Mouse (Mus musculus): ENCODE results near the gene Lad1.

Gene Lad1

DNA sequence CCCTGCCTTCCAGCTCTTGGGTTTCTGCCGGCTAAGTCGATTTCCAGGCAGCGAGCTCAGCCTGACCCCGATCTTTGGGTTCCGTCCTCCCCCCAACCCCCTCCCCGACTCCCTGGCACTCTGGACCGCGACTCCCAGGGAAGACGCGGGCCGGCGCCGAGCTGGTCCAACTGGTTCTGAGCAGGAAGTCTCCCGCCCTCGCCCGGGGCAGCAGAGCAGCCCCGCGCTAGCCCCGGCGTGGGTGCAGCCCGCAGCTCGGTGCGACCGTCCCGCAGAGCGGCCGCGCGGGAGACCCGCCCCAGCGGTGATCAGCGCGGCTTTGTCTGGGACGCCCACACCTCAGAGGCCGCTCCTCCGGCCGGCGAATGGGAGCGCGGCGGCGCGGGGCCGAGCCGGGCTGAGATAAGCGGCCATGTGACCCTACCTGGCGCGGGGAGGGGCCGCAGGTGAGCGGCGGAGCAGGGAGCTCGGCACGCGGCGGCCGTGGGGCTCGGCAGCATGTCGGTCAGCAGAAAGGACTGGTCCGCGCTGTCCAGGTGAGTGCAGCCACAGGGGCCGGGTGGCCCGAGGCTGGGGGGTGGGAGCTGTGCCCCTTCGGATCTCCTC is at the start of gene Lad1:
TSS of gene Lad1 (plus strand) at position 118 of the 606 bp plus-strand sequence.
- peak; percentile 33 for DNase-seq (ENCODE audit: low spot score)

DNA sequence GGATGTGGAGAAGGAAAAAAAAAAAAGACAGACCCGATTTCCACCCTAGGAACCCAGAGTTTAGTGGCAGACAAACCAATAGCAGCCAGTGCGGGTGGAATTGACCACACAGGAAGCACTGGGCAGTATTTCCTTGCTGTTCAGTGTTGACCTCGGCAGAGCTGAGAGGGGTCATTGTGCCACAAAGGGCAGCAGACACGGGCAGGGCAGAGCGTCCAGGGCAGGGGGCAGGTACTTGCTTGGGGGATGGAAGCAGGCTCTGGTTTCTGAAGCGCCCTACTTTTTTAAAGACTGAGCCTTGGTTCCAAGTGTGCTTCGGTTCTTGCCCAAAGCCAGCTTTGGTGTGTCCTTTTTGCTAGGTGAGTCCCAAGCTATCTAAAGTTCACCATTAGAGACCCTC is 48.2 kb upstream of the Lad1 start:
- no peak for DNase-seq (ENCODE audit: low spot score)

- DNase-seq (ENCODE audit: low spot score): no peak
Observed at GRCm38 (mm10) chr1:135770896-135771572, 47.4 kb upstream of the Lad1 start.

DNA sequence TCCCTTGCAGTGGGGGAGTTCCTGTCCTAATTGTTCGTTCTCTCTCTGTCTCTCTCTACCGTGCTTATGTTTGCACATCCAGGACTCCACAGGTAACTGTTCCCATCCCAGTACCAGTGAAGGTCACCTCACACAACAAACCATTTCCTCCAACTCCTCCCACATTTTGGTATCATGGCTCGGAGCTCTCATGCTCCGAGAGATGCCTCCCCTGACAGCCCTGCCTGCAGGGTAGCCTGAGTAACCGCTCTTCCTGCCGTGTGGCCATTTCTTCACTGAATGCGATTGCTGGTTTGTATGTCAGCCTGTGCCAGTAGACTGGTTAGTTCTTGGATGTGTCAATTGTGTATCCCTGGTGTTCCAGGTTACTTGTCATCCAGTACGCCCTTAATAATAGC is 46.8 kb upstream of the Lad1 start:
- no peak for DNase-seq (ENCODE audit: low spot score)

DNA sequence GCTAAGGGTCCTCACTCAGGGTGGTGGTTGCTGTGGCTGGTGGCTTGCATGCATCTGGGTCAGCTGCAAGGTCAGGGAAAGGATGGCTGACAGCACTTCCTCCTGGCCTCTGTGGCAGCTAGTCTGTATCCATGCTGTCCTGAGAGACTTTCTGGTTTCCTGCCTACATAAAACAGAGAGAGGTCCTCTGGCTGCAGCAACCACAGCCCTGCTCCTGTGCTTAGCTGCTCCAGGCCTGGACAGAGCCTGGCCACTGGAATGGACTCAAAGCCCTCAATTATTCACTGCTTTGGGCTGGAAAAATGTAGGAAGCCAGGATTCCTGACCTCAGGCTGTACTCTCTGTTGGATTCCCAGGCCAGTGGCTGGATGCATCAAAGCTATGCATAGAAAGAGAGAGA is 41.8 kb upstream of the Lad1 start:
- DNase-seq (ENCODE audit: low spot score): no peak

DNA sequence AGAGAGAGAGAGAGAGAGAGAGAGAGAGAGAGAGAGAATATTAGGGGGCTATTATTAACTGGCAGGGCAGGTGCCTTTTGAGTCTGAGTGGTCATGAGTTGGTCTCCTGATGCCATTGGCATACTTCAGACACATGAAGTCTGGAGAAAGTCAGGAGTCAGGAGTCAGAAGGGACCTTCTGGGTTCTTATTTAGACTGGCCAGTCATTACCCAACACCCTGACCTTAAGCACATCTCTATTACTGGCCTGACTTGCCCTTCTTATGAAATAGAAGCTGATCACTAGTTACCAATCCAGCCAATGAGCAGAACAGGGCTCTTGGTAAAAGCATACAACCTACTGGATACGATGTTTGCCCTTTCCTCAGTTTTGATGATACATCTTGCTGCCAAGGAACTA is 41.4 kb upstream of the Lad1 start:
- DNase-seq (ENCODE audit: low spot score): no peak

DNA sequence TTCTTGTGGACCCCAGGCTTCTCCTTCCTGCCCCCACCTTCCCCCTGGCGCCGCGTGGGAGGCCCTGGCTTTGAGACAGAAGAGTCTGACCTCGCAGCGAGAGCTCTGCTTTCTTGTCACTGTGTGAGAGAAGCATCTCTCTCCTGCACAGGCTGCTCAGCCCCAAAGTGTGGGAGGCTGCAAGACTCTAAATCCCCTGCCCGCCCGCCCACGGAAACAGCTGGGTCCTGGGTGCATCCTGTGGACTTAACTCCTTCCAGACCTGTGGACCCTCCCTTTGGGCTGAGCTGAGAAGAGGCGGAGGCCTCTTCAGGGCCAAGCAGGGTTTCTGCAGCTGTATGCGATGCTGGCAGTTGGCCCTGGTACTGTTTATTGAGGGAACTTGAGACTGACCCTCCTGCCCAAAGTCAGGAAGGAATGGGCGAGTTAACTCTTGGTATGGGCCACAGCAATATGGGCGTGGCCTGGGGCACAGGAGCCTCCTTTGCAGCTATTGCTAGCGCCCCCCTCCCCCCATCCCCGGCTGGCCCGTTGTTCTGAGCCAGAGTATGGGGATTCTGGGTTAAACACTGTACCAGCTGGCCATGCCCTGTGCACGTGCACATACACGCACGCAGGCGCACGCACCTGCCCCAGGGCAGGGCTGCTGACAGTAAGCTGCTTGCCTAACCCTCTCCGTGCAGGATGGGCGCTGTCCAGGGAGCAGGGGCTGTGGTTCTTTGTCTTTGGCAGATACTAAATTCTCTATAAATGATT is 39.4 kb upstream of the Lad1 start, which contains the start of gene Tnni1:
TSS of gene Tnni1 (plus strand) at position 655 of the 756 bp plus-strand sequence.
- peak; percentile 26 for DNase-seq (ENCODE audit: low spot score)

DNA sequence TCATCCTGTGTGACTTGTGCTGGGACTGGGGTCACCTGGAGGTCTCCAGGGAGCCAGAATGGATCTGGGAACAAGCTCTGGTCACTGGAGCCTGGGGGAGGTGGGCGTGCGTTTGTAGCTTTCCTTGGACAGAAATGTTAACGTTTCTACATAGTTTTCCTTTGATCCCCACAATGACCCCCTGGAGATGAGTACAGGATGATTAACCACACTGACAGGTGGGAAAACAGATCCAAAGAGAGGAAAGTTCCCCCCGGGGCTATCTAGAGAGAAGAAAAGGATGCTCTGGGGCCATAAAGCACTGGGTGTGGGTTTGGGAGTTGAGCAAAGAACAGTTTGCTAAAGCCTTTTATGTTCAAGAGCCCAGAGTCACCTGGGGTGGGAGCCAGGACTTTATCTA is 37.7 kb upstream of the Lad1 start:
- no peak for DNase-seq (ENCODE audit: low spot score)

DNA sequence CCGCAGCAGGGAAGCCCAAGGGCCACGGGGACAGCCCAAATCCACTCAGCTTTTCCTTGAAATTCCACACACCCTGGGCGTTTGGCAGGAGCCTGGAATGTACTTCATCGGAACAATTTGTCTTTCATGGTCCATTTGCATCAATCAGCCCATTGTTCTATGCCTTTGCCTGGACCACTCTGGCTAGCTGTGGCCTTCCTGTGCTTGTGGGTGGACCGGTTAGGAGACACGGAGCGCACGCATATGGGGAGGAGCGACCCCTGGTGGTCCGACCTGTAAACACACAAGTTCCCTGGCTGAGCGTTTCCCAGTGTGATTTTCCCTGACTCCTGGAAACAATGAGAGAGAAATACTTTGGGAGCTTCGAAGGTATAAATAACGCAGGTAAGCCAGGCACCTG is 37.2 kb upstream of the Lad1 start:
- DNase-seq (ENCODE audit: low spot score): peak; percentile 93

- DNase-seq (ENCODE audit: low spot score): peak; percentile 63
Observed at GRCm38 (mm10) chr1:135782816-135783215, 35.6 kb upstream of the Lad1 start.

DNA sequence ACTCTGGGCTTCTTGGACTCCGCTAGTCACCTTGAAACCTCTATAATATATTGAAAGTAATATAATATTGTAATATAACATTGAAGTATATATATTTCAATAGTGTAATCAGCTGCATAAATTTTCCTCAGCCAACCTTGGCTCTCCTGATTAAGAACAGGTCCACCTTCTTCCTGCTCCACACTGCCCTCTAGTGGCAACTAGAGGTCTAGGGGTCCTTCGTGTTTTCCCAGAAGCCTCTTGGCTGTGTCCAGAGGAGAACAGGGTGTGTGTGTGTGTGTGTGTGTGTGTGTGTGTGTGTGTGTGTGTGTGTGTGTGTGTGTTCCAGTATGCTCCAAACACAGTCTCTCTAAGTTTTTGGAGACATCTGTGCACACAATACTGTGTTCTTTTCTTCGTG is 30.6 kb upstream of the Lad1 start:
- DNase-seq (ENCODE audit: low spot score): peak; percentile 89

DNA sequence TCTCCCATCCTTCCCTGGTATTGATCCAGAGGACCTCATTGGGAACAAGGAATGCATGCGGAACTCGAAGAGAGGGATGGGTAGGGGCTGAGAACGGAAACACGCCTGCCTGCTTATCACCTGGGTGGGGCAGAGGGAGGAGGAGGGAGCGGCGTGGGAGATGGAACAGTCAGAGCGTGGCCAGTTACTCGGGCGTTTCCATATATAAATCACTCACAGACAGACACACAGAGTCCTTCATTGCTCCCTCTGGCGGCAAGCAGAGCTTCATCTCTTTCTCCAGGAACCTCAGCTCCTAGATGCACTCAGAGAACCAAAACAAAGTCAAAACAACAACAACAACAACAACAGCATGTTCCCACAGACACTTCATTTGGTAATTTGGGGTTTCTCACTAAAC is 29.7 kb upstream of the Lad1 start:
- DNase-seq (ENCODE audit: low spot score): no peak

GRCm38 (mm10) chr1:135789815-135790214 is 28.6 kb upstream of the Lad1 start:
- peak; percentile 82 for DNase-seq (ENCODE audit: low spot score)

GRCm38 (mm10) chr1:135792143-135792939 is 26.1 kb upstream of the Lad1 start:
- DNase-seq (ENCODE audit: low spot score): no peak

DNA sequence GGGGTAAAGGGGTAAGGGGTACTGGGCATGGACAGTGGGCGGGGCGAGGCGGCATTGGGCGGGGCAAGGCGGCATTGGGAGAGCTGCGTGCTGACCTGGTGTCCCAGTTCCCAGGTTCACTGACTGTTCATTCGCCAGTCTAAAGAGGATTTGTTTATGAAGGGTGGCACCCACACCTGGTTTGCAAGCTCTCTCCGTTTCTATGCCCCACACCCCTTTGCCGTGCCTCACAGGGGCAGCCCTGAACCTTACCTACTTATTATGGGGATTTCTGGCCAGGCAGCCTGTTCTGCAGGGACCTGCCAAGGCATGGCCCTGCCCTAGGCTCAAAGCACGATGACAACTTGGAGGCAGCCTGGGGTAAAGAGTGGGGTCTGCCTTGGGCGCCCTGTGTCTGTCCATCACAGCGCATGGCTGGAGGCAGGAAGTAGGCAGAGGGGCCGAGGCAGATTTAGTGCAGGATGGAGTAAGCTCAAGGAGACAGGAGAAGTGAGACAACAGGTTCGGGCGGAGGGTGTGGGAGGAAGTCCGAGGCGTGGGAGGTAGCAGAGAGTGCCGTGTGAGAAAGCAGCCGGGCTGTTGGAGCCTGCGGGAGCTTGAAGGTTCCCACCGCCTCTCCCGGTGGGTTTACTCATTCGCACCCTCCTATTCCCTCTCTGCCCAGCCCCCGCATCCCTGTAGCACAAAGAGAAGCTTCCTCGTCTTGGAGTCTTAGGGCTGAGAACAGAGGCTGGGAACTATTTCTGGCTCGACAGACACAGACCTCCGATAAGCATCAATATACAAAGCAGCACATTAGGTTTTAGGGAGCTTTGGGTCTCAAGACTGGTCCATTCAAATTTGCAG is 24.8 kb upstream of the Lad1 start:
- peak; percentile 53 for DNase-seq (ENCODE audit: low spot score)

- DNase-seq (ENCODE audit: low spot score): peak; percentile 51
Observed at GRCm38 (mm10) chr1:135794216-135795134, 23.9 kb upstream of the Lad1 start.

DNA sequence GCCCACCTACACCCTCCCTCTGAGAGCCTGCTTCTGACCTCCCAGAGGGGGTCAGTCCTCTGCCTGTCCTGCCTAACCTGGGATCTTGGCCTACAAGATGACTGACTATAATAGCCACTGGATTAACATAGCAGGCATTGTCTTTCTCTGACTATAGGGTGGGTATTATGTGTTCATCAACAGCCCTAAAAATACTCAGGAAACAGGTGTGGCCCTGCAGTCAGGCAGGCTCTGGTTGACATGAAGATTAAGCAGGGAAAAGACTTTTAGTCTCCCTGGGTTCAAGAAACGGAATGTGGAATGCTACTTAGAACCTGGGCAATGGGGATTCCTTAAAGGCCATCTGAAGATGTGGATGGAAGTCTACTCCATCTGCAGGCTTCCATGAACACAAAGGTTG is 19.9 kb upstream of the Lad1 start:
- DNase-seq (ENCODE audit: low spot score): no peak

- no peak for DNase-seq (ENCODE audit: low spot score)
Observed at GRCm38 (mm10) chr1:135799109-135799627, 19.2 kb upstream of the Lad1 start.

- peak; percentile 46 for DNase-seq (ENCODE audit: low spot score)
Observed at GRCm38 (mm10) chr1:135800192-135800950, 18.0 kb upstream of the Lad1 start.
